Mouse (Mus musculus) erythroblast, embryonic 14.5 days (primary cell): ENCODE results near the gene Pmf1.
"Not testable (repeated sequence)": the region's sequence is repeated elsewhere in the genome, so short reads cannot be mapped to it uniquely, and the experiment has no call there.

Source experiments
- GATA1 ChIP-seq: IDR thresholded peaks from 2 replicates; pipeline ENCODE4 v1.6.1; 2012; ENCODE audit warnings: low read length, inconsistent platforms, mixed read lengths
- TAL1 ChIP-seq: IDR thresholded peaks from 3 replicates; pipeline ENCODE4 v1.6.1; 2012; ENCODE audit warnings: low read length, inconsistent platforms, mixed read lengths

DNA sequence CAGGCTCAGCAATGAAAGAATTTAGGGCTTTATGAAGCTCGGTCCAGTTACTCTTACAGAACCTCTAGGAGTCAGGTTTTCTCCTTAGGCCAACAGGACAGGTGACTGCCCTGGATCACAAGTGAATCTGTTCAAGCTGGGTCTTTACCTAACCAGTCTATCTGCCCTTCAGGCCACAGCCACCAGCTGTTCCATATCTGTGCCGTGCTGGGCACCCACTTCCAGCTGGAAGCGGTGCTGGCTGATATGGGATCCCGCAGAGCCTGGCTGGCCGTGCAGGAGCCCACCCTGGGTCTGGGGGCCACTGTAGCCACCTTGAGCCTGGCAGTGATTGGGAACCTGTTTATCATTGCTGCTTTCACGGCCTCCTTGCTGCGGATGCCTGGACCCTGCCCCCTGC lies 42.6 kb downstream of the Pmf1 start:
- TF ChIP-seq GATA1, TAL1: not testable (repeated sequence)
